Mouse (Mus musculus) kidney, adult 2 months (tissue): Measurements from ENCODE around the gene Ap1b1.

Experiments used
- CTCF ChIP-seq: fragments of 200-500 bp; conservative IDR thresholded peaks from 2 replicates; pipeline ENCODE4 v1.5.1; 2011; ENCODE audit warnings: low read depth, mild to moderate bottlenecking, control low read depth, low read length, moderate library complexity, mixed read lengths; ENCODE audit not compliant: insufficient read depth, insufficient read length
- POLR2A ChIP-seq: fragments of 200-500 bp; IDR thresholded peaks from one replicate; pipeline ENCODE4 v1.6.1; 2011; ENCODE audit warnings: low read depth, low read length, control low read depth

GRCm38 (mm10) chr11:5008867-5009266, 22.2 kb downstream of the Ap1b1 start:
- TF ChIP-seq POLR2A = no peak
- TF ChIP-seq CTCF = no peak
